Mouse (Mus musculus): ENCODE results near the gene Tmem179. TPM values are rescaled to one million over a fixed set of nuclear protein-coding genes. Genes with fewer than 3 reads are reported as not detected.

The Tmem179 gene
- polyA plus RNA-seq, 1 experiment = 145 TPM

GRCm38 (mm10) chr12:112451826-112452225 is 64.7 kb downstream of the Tmem179 start:
- Histone ChIP-seq H3K4me3 (ENCODE audit: insufficient read depth, low read length) (no peak overlapping the region), H3K27ac (ENCODE audit: insufficient read depth, low read length) (no peak overlapping the region), H3K4me1 (ENCODE audit: control insufficient read depth, insufficient read depth, low read length) (no peaks in the 10 kb centered on the region)
- TF ChIP-seq CTCF (IDR thresholded peaks at IDR 0.05; ENCODE audit: extremely low read depth, insufficient read depth, low read length) (no peak), POLR2A (IDR thresholded peaks at IDR 0.05; ENCODE audit: extremely low read depth, insufficient read depth, low read length) (no peak)

GRCm38 (mm10) chr12:112451381-112451780 is 65.2 kb downstream of the Tmem179 start:
- TF ChIP-seq POLR2A (IDR thresholded peaks at IDR 0.05; ENCODE audit: extremely low read depth, insufficient read depth, low read length) (no peak), CTCF (IDR thresholded peaks at IDR 0.05; ENCODE audit: extremely low read depth, insufficient read depth, low read length) (no peak)
- H3K4me3 ChIP-seq (ENCODE audit: insufficient read depth, low read length) = no peak overlapping the region
- no peak overlapping the region for H3K27ac ChIP-seq (ENCODE audit: insufficient read depth, low read length)
- H3K4me1 ChIP-seq (ENCODE audit: control insufficient read depth, insufficient read depth, low read length) = no peaks in the 10 kb centered on the region

GRCm38 (mm10) chr12:112450883-112451282 is 65.7 kb downstream of the Tmem179 start:
- Histone ChIP-seq H3K27ac (ENCODE audit: insufficient read depth, low read length) (no peak overlapping the region), H3K4me3 (ENCODE audit: insufficient read depth, low read length) (no peak overlapping the region), H3K4me1 (ENCODE audit: control insufficient read depth, insufficient read depth, low read length) (no peaks in the 10 kb centered on the region)
- peak; percentile 48; the same call in 1 of the 2 replicates for TF ChIP-seq CTCF (IDR thresholded peaks at IDR 0.05; ENCODE audit: extremely low read depth, insufficient read depth, low read length)
- TF ChIP-seq POLR2A (IDR thresholded peaks at IDR 0.05; ENCODE audit: extremely low read depth, insufficient read depth, low read length) = no peak

Other genes starting within 250 kb of the Tmem179 start
- gene A530016L24Rik, start 27.3 kb downstream of the Tmem179 start, polyA plus RNA-seq (2012; rRNA removed) = 0.06 TPM in 1 of 2 replicates, not detected in the other
- 104 and 122 TPM in 2 replicates for gene Inf2, start 72.0 kb upstream of the Tmem179 start, polyA plus RNA-seq (2012; rRNA removed)
- gene Adssl1, start 103.3 kb upstream of the Tmem179 start, polyA plus RNA-seq (2012; rRNA removed) = 38.0 and 44.6 TPM in 2 replicates
- 25.6 and 29.3 TPM in 2 replicates for gene Siva1, start 127.9 kb upstream of the Tmem179 start, polyA plus RNA-seq (2012; rRNA removed)
- 168 and 178 TPM in 2 replicates for gene Akt1, start 158.1 kb upstream of the Tmem179 start, polyA plus RNA-seq (2012; rRNA removed)
- 1.3 and 1.7 TPM in 2 replicates for gene Zbtb42, start 162.1 kb upstream of the Tmem179 start, polyA plus RNA-seq (2012; rRNA removed)
- 129 and 131 TPM in 2 replicates for gene Cep170b, start 203.7 kb upstream of the Tmem179 start, polyA plus RNA-seq (2012; rRNA removed)
- gene Pld4, start 243.9 kb upstream of the Tmem179 start, polyA plus RNA-seq (2012; rRNA removed) = 16.3 and 18.9 TPM in 2 replicates

Measured in cortical plate, adult 2 months (tissue).